Mouse (Mus musculus): ENCODE measurements around the gene Sec24c.
A peak's percentile ranks its signal among the peaks of the same experiment; 100 is the strongest.
"Not testable (repeated sequence)": the region's sequence is repeated elsewhere in the genome, so short reads cannot be mapped to it uniquely, and the experiment has no call there.

Sec24c gene

GRCm38 (mm10) chr14:20700362-20700761 is 26.3 kb downstream of the Sec24c start:
- DNase-seq (ENCODE audit: low spot score), result no peak

- no peak for DNase-seq (ENCODE audit: low spot score)
Observed at GRCm38 (mm10) chr14:20701554-20701953, 27.4 kb downstream of the Sec24c start.

GRCm38 (mm10) chr14:20702096-20702740 is 28.1 kb downstream of the Sec24c start:
- no peak for DNase-seq (ENCODE audit: low spot score)

GRCm38 (mm10) chr14:20702741-20703381 is 28.8 kb downstream of the Sec24c start, which contains the start of gene Chchd1:
TSS of gene Chchd1 (plus strand) at chr14:20703006.
- peak; percentile 83 for DNase-seq (ENCODE audit: low spot score)

- not testable (repeated sequence) for DNase-seq (ENCODE audit: low spot score)
Observed at GRCm38 (mm10) chr14:20703461-20703860, 29.4 kb downstream of the Sec24c start.

- peak; percentile 80 for DNase-seq (ENCODE audit: low spot score)
Observed at GRCm38 (mm10) chr14:20707201-20708190, 33.4 kb downstream of the Sec24c start, which contains the start of gene Zswim8. TSS of gene Zswim8 (plus strand) at chr14:20707552.

- no peak for DNase-seq (ENCODE audit: low spot score)
Observed at GRCm38 (mm10) chr14:20708239-20708638, 34.1 kb downstream of the Sec24c start.

- DNase-seq (ENCODE audit: low spot score), result no peak
Observed at GRCm38 (mm10) chr14:20713832-20714231, 39.7 kb downstream of the Sec24c start.

- DNase-seq (ENCODE audit: low spot score), result no peak
Observed at GRCm38 (mm10) chr14:20718443-20718842, 44.3 kb downstream of the Sec24c start.

GRCm38 (mm10) chr14:20719767-20720166 is 45.7 kb downstream of the Sec24c start:
- DNase-seq (ENCODE audit: low spot score), result no peak

GRCm38 (mm10) chr14:20721371-20721770 is 47.3 kb downstream of the Sec24c start:
- DNase-seq (ENCODE audit: low spot score), result no peak

- no peak for DNase-seq (ENCODE audit: low spot score)
Observed at GRCm38 (mm10) chr14:20723006-20723405, 48.9 kb downstream of the Sec24c start.

- peak; percentile 43 for DNase-seq (ENCODE audit: low spot score)
Observed at GRCm38 (mm10) chr14:20724043-20724442, 49.9 kb downstream of the Sec24c start.

- no peak for DNase-seq (ENCODE audit: low spot score)
Observed at GRCm38 (mm10) chr14:20725660-20726339, 51.7 kb downstream of the Sec24c start.

GRCm38 (mm10) chr14:20729871-20730270 is 55.8 kb downstream of the Sec24c start:
- no peak for DNase-seq (ENCODE audit: low spot score)

GRCm38 (mm10) chr14:20730853-20731602 is 56.9 kb downstream of the Sec24c start:
- DNase-seq (ENCODE audit: low spot score), result no peak

GRCm38 (mm10) chr14:20733041-20733951 is 59.2 kb downstream of the Sec24c start:
- peak; percentile 27 for DNase-seq (ENCODE audit: low spot score)

- DNase-seq (ENCODE audit: low spot score), result peak; percentile 94
Observed at GRCm38 (mm10) chr14:20733952-20734774, 60.1 kb downstream of the Sec24c start, which contains the start of gene Ndst2. TSS of gene Ndst2 (minus strand) at chr14:20734562.

GRCm38 (mm10) chr14:20735052-20735451 is 60.9 kb downstream of the Sec24c start:
- no peak for DNase-seq (ENCODE audit: low spot score)
